Comparison of ENCODE assay signal across 8 mouse cellular contexts in genomic region chr11:59228122-59228953, GRCm38 (mm10). TPM values are rescaled to one million over a fixed set of nuclear protein-coding genes. Genes with fewer than 3 reads are reported as not detected.
DNase-seq lines count a peak whose midpoint lies in the region; ATAC-seq and TF ChIP-seq lines count a peak whose summit lies in the region.

Arf1 (minus strand) TSS chr11:59228270.

- peaks cover 40% of the 10 kb centered on the region for H3K79me2 ChIP-seq in liver, adult 2 months (ENCODE audit: control insufficient read depth, insufficient read depth, low read length)
- peaks cover 47% of the 10 kb centered on the region for H3K79me2 ChIP-seq in myocyte (ENCODE audit: control insufficient read depth, insufficient read depth)

- H3K9me3 ChIP-seq in heart, embryonic 11.5 days (replicated peaks; ENCODE audit: control insufficient read depth, low read length), result no peaks in the 10 kb centered on the region
- no peaks in the 10 kb centered on the region for H3K9me3 ChIP-seq in kidney, embryonic 16.5 days (ENCODE audit: low read length)

- ATAC-seq in erythroblast, adult 5-6 weeks (replicated peaks; ENCODE audit: low FRiP score, poor library complexity, severe bottlenecking), result peak; percentile 86
- ATAC-seq in heart, embryonic 11.5 days (replicated peaks; ENCODE audit: insufficient number of reproducible peaks, low FRiP score, low TSS enrichment), result peak; percentile 94
- peak; percentile 97 for ATAC-seq in kidney, embryonic 16.5 days (ENCODE audit: low FRiP score, low TSS enrichment)

- H3K9ac ChIP-seq in heart, embryonic 11.5 days (ENCODE audit: low read depth, low read length), result peak within 1 kb of the TSS; percentile 100
- H3K9ac ChIP-seq in kidney, embryonic 16.5 days (replicated peaks; ENCODE audit: low read length), result peak within 1 kb of the TSS; percentile 98
- peak within 1 kb of the TSS; percentile 99 for H3K9ac ChIP-seq in liver, adult 2 months (ENCODE audit: low read depth, low read length)

- 4% methylated on average over 59 of the region's 59 CpGs for WGBS in heart, embryonic 11.5 days (ENCODE audit: insufficient replicate concordance)
- 4% methylated on average over 58 of the region's 59 CpGs for WGBS in kidney, embryonic 16.5 days
- WGBS in liver, adult 2 months, result 4% methylated on average over 59 of the region's 59 CpGs

- peak within 1 kb of the TSS; percentile 89 for H3ac ChIP-seq in myocyte (ENCODE audit: control insufficient read depth, insufficient read length)

- peak; percentile 98 for DNase-seq in B cell, adult 2 months
- peak; percentile 98 for DNase-seq in brain, adult 2 months (ENCODE audit: low read depth, low spot score)
- peak; percentile 89 for DNase-seq in liver, adult 2 months (ENCODE audit: extremely low read depth, low read depth, low spot score)
- peak; percentile 97 for DNase-seq in splenic B cell, adult 2 months (ENCODE audit: low read depth, low spot score)

- H3K36me3 ChIP-seq in heart, embryonic 11.5 days (ENCODE audit: control insufficient read depth, insufficient read depth, low read length), result no peaks in the 10 kb centered on the region
- H3K36me3 ChIP-seq in kidney, embryonic 16.5 days (ENCODE audit: insufficient read depth, low read length), result peaks cover under 1% of the 10 kb centered on the region; the same call in 1 of the 2 replicates
- H3K36me3 ChIP-seq in liver, adult 2 months (ENCODE audit: control insufficient read depth, insufficient read depth, low read length), result no peaks in the 10 kb centered on the region
- peaks cover 3% of the 10 kb centered on the region for H3K36me3 ChIP-seq in myocyte (ENCODE audit: control insufficient read depth, insufficient read depth)
- H3K36me3 ChIP-seq in splenic B cell, adult 2 months (ENCODE audit: control insufficient read depth, insufficient read depth, low read length, poor library complexity, severe bottlenecking), result no peaks in the 10 kb centered on the region

- H3K4me2 ChIP-seq in heart, embryonic 11.5 days, result peak within 1 kb of the TSS; percentile 91
- H3K4me2 ChIP-seq in kidney, embryonic 16.5 days (replicated peaks; ENCODE audit: low read depth, low read length), result peak within 1 kb of the TSS; percentile 86
- H3K4me2 ChIP-seq in myocyte (ENCODE audit: low read depth), result peak within 1 kb of the TSS; percentile 96

- H3K27ac ChIP-seq in heart, embryonic 11.5 days (ENCODE audit: low read depth, low read length), result peak within 1 kb of the TSS; percentile 98
- H3K27ac ChIP-seq in kidney, embryonic 16.5 days (ENCODE audit: low read length), result peak within 1 kb of the TSS; percentile 99
- H3K27ac ChIP-seq in liver, adult 2 months (replicated peaks; ENCODE audit: insufficient read depth, low read depth, low read length), result peak within 1 kb of the TSS; percentile 97

- TF ChIP-seq CTCF in liver, adult 2 months (IDR thresholded peaks at IDR 0.05; ENCODE audit: low read depth, low read length), result no peak

- peak; percentile 84 for TF ChIP-seq POLR2A in liver, adult 2 months (IDR thresholded peaks at IDR 0.05; ENCODE audit: extremely low read depth, insufficient read depth, low read length)
- peak; percentile 88 for TF ChIP-seq POLR2A in myocyte (IDR thresholded peaks at IDR 0.05; ENCODE audit: insufficient read length, low read depth)

- H3K4me3 ChIP-seq in heart, embryonic 11.5 days (ENCODE audit: low read depth, low read length), result peak within 1 kb of the TSS; percentile 91
- peak within 1 kb of the TSS; percentile 85 for H3K4me3 ChIP-seq in kidney, embryonic 16.5 days (ENCODE audit: low read length)
- H3K4me3 ChIP-seq in liver, adult 2 months (ENCODE audit: insufficient read depth, low read depth, low read length), result peak within 1 kb of the TSS; percentile 94
- peak within 1 kb of the TSS; percentile 98 for H3K4me3 ChIP-seq in myocyte

- H3K27me3 ChIP-seq in heart, embryonic 11.5 days (ENCODE audit: control insufficient read depth, insufficient read depth, low read length), result no peaks in the 10 kb centered on the region
- no peaks in the 10 kb centered on the region for H3K27me3 ChIP-seq in kidney, embryonic 16.5 days (ENCODE audit: insufficient read depth, low read length)
- no peaks in the 10 kb centered on the region for H3K27me3 ChIP-seq in liver, adult 2 months (ENCODE audit: control insufficient read depth, insufficient read depth, low read length)
- no peaks in the 10 kb centered on the region for H3K27me3 ChIP-seq in myocyte (ENCODE audit: control insufficient read depth, insufficient read depth, insufficient read length)
- no peaks in the 10 kb centered on the region for H3K27me3 ChIP-seq in splenic B cell, adult 2 months (ENCODE audit: control insufficient read depth, insufficient read depth, low read length, poor library complexity, severe bottlenecking)

- peaks cover 32% of the 10 kb centered on the region for H3K4me1 ChIP-seq in heart, embryonic 11.5 days (ENCODE audit: control insufficient read depth, insufficient read depth, low read length)
- H3K4me1 ChIP-seq in kidney, embryonic 16.5 days (ENCODE audit: insufficient read depth, low read length), result peaks cover 39% of the 10 kb centered on the region
- H3K4me1 ChIP-seq in liver, adult 2 months (ENCODE audit: control insufficient read depth, insufficient read depth, low read length), result peaks cover 30% of the 10 kb centered on the region

TF ChIP-seq in myocyte, 11 proteins besides CTCF, POLR2A, EP300 and RAD21:
- TF ChIP-seq E2F4 (IDR thresholded peaks at IDR 0.05; ENCODE audit: insufficient read depth) (peak; percentile 34), POLR2AphosphoS2 (IDR thresholded peaks at IDR 0.05; ENCODE audit: insufficient read length, low read depth) (peak; percentile 86), USF1 (IDR thresholded peaks at IDR 0.05; ENCODE audit: low read depth) (no peak), MYOG (IDR thresholded peaks at IDR 0.05; ENCODE audit: control insufficient read depth in 1 of 3, insufficient read depth in 1 of 3, insufficient read length in 2 of 3, low read depth in 2 of 3) (peak in 1 of 3 experiments; percentile 48), REST (IDR thresholded peaks at IDR 0.05; ENCODE audit: insufficient read depth, insufficient read length) (no peak), MYOD1 (IDR thresholded peaks at IDR 0.05; ENCODE audit: control insufficient read depth in 1 of 3, insufficient read length in 2 of 3, low read depth in 2 of 3) (no peak), CEBPB (IDR thresholded peaks at IDR 0.05; ENCODE audit: insufficient read depth, poor library complexity, severe bottlenecking) (no peak), SRF (IDR thresholded peaks at IDR 0.05; ENCODE audit: control insufficient read depth, insufficient read length, low read depth) (no peak), TCF3 (IDR thresholded peaks at IDR 0.05; ENCODE audit: insufficient read length, low read depth) (no peak), TCF12 (IDR thresholded peaks at IDR 0.05; ENCODE audit: insufficient read depth, poor library complexity, severe bottlenecking) (no peak), MAX (IDR thresholded peaks at IDR 0.05; ENCODE audit: low read depth) (no peak)

RNA-seq across cellular contexts. Expression of gene Arf1, which starts in this region (rescaled TPM):
- 111 and 132 TPM in 2 replicates for total RNA-seq in erythroblast, adult 5-6 weeks (2015; ENCODE audit: low replicate concordance)
- 93.9 and 107 TPM in 2 replicates for total RNA-seq in erythroblast, adult 5-6 weeks (2017; ENCODE audit: low replicate concordance)
- 575 and 646 TPM in 2 replicates for polyA plus RNA-seq in heart, embryonic 11.5 days (2014; fragmentation: Nextera tagmentation; extraction: Ambion mirVana)
- 760 and 797 TPM in 2 replicates for polyA plus RNA-seq in kidney, embryonic 16.5 days (2015; fragmentation: Nextera tagmentation; extraction: Ambion mirVana)
- total RNA-seq in liver, adult 2 months (2014; rRNA removed), result 194 and 214 TPM in 2 replicates
- polyA plus RNA-seq in liver, adult 2 months (2012; rRNA removed), result 319 and 336 TPM in 2 replicates
- polyA plus RNA-seq in myocyte (2012; fragmentation: generic; extraction: Trizol), result 500 TPM

Comparison
In these comparisons a context has a peak if more than half of its experiments do, and no peak if none do; other contexts are left out.
1. Peak in every context shown above with its lines: DNase-seq, ATAC-seq, H3K4me3 ChIP-seq and H3K27ac ChIP-seq.